In genomic region chr10:94294933-94295750, GRCm38 (mm10) we compare ENCODE assay signal across 13 mouse cellular contexts. TPM values are rescaled to one million over a fixed set of nuclear protein-coding genes. Genes with fewer than 3 reads are reported as not detected.
DNase-seq lines count a peak whose midpoint lies in the region; ATAC-seq and TF ChIP-seq lines count a peak whose summit lies in the region.
"Had no signal": no experiment of that assay in that cellular context is flagged by ENCODE, and none has a peak within 500 bp of the region (broad histone marks: within the 10 kb centered on the region; RNA-seq: fewer than 3 reads in every experiment).

No protein-coding gene starts in this region.

- peak overlapping the region; percentile 64 for H3K27ac ChIP-seq in forebrain, embryonic 14.5 days (ENCODE audit: low read depth, low read length)
- peak overlapping the region; percentile 66 for H3K27ac ChIP-seq in midbrain, embryonic 14.5 days (replicated peaks; ENCODE audit: low read depth, low read length)
- no peak overlapping the region for H3K27ac ChIP-seq in lung, postnatal 0 days (ENCODE audit: low read length)
- H3K27ac ChIP-seq: kidney, postnatal 0 days had no signal

- H3K4me2 ChIP-seq in forebrain, embryonic 14.5 days (ENCODE audit: low read length), result no peak overlapping the region
- H3K4me2 ChIP-seq in midbrain, embryonic 14.5 days (ENCODE audit: low read length), result no peak overlapping the region
- no peak overlapping the region for H3K4me2 ChIP-seq in lung, postnatal 0 days (replicated peaks; ENCODE audit: low read depth, low read length)

- H3K9me3 ChIP-seq in forebrain, embryonic 14.5 days (replicated peaks; ENCODE audit: control insufficient read depth, low read length), result no peaks in the 10 kb centered on the region
- H3K9me3 ChIP-seq in midbrain, embryonic 14.5 days (ENCODE audit: control insufficient read depth, low read length), result no peaks in the 10 kb centered on the region
- H3K9me3 ChIP-seq in lung, postnatal 0 days (ENCODE audit: low read length), result no peaks in the 10 kb centered on the region
- H3K9me3 ChIP-seq: G1E had no signal

- TF ChIP-seq EP300 in lung, postnatal 0 days (IDR thresholded peaks at IDR 0.05), result no peak

- H3K4me3 ChIP-seq in forebrain, embryonic 14.5 days (ENCODE audit: low read depth, low read length), result no peak overlapping the region
- H3K4me3 ChIP-seq in midbrain, embryonic 14.5 days (replicated peaks; ENCODE audit: low read depth, low read length), result no peak overlapping the region
- H3K4me3 ChIP-seq in lung, postnatal 0 days (ENCODE audit: low read depth, low read length), result no peak overlapping the region

- peak; percentile 6 for DNase-seq in adrenal gland, postnatal 10 days
- DNase-seq in cerebellum, adult 8-10 months, result peak; percentile 60
- DNase-seq in forebrain, embryonic 14.5 days (ENCODE audit: low spot score), result peak; percentile 66
- peak; percentile 74 for DNase-seq in midbrain, embryonic 14.5 days
- DNase-seq in lung, postnatal 0 days (ENCODE audit: low spot score), result no peak
- DNase-seq in spleen, adult 12 weeks (ENCODE audit: low spot score), result no peak
- no peak for DNase-seq in heart, adult 9 months (ENCODE audit: low spot score in 2 of 2)
- DNase-seq: spleen, adult 18-20 months had no signal

- no peaks in the 10 kb centered on the region for H3K36me3 ChIP-seq in forebrain, embryonic 14.5 days (ENCODE audit: control insufficient read depth, insufficient read depth, low read length)
- no peaks in the 10 kb centered on the region for H3K36me3 ChIP-seq in midbrain, embryonic 14.5 days (ENCODE audit: control insufficient read depth, insufficient read depth, low read length)
- H3K36me3 ChIP-seq in lung, postnatal 0 days (ENCODE audit: insufficient read depth, low read length), result no peaks in the 10 kb centered on the region
- H3K36me3 ChIP-seq: G1E had no signal

- ATAC-seq in forebrain, embryonic 14.5 days, result peak; percentile 61
- ATAC-seq in midbrain, embryonic 14.5 days (ENCODE audit: low FRiP score, low TSS enrichment), result peak; percentile 77
- no peak for ATAC-seq in lung, postnatal 0 days
- no peak for ATAC-seq in erythroblast, adult 5-6 weeks (replicated peaks; ENCODE audit: low FRiP score, poor library complexity, severe bottlenecking)

- H3K9ac ChIP-seq in forebrain, embryonic 14.5 days (ENCODE audit: low read length), result no peak overlapping the region
- H3K9ac ChIP-seq in midbrain, embryonic 14.5 days (replicated peaks; ENCODE audit: low read length), result no peak overlapping the region
- no peak overlapping the region for H3K9ac ChIP-seq in lung, postnatal 0 days (replicated peaks; ENCODE audit: low read depth)

- H3K4me1 ChIP-seq in forebrain, embryonic 14.5 days (ENCODE audit: control insufficient read depth, insufficient read depth, low read length), result peaks cover 12% of the 10 kb centered on the region
- H3K4me1 ChIP-seq in midbrain, embryonic 14.5 days (ENCODE audit: control insufficient read depth, insufficient read depth, low read length), result peaks cover 24% of the 10 kb centered on the region
- no peaks in the 10 kb centered on the region for H3K4me1 ChIP-seq in lung, postnatal 0 days (ENCODE audit: insufficient read depth, low read depth, low read length)

- WGBS in forebrain, embryonic 14.5 days, result 18% methylated on average over 6 of the region's 6 CpGs
- WGBS in midbrain, embryonic 14.5 days, result 23% methylated on average over 6 of the region's 6 CpGs
- 53% methylated on average over 6 of the region's 6 CpGs for WGBS in lung, postnatal 0 days

- H3K27me3 ChIP-seq in forebrain, embryonic 14.5 days (replicated peaks; ENCODE audit: control insufficient read depth, insufficient read depth, low read length), result no peaks in the 10 kb centered on the region
- no peaks in the 10 kb centered on the region for H3K27me3 ChIP-seq in midbrain, embryonic 14.5 days (ENCODE audit: control insufficient read depth, insufficient read depth, low read length)
- H3K27me3 ChIP-seq in lung, postnatal 0 days (replicated peaks; ENCODE audit: insufficient read depth, low read length), result no peaks in the 10 kb centered on the region

- TF ChIP-seq CTCF in lung, postnatal 0 days (IDR thresholded peaks at IDR 0.05), result no peak

RNA-seq across cellular contexts. Expression of gene Gm4792, which starts 3.4 kb away (rescaled TPM):
- not detected for total RNA-seq in adrenal gland, postnatal 10 days (2021)
- 0.23 TPM in 1 of 2 replicates, not detected in the other for polyA plus RNA-seq in forebrain, embryonic 14.5 days (2014; fragmentation: Nextera tagmentation; extraction: Ambion mirVana)
- polyA plus RNA-seq in midbrain, embryonic 14.5 days (2014; fragmentation: Nextera tagmentation; extraction: Ambion mirVana), result 0.78 and 0.89 TPM in 2 replicates
- not detected in 2 replicates for polyA plus RNA-seq in lung, postnatal 0 days (2015; fragmentation: Nextera tagmentation; extraction: Ambion mirVana)
- total RNA-seq in erythroblast, adult 5-6 weeks (2015; ENCODE audit: low replicate concordance), result not detected in 2 replicates
- total RNA-seq in erythroblast, adult 5-6 weeks (2017; ENCODE audit: low replicate concordance), result not detected in 2 replicates
- total RNA-seq: G1E had no signal
- polyA plus RNA-seq: G1E; heart, embryonic 14.5 days; kidney, postnatal 0 days; limb, embryonic 14.5 days had no signal

RNA-seq across cellular contexts. Expression of gene Tmcc3, which starts 16.6 kb away (rescaled TPM):
- 10 to 100 TPM; 33.7 to 34.4 TPM for total RNA-seq in adrenal gland, postnatal 10 days (2021)
- polyA plus RNA-seq in forebrain, embryonic 14.5 days (2014; fragmentation: Nextera tagmentation; extraction: Ambion mirVana), result 5.5 and 6.2 TPM in 2 replicates
- 9.7 and 11.3 TPM in 2 replicates for polyA plus RNA-seq in midbrain, embryonic 14.5 days (2014; fragmentation: Nextera tagmentation; extraction: Ambion mirVana)
- polyA plus RNA-seq in lung, postnatal 0 days (2015; fragmentation: Nextera tagmentation; extraction: Ambion mirVana), result 14.0 and 14.3 TPM in 2 replicates
- 0.38 and 0.63 TPM in 2 replicates for total RNA-seq in erythroblast, adult 5-6 weeks (2015; ENCODE audit: low replicate concordance)
- 0.34 and 0.42 TPM in 2 replicates for total RNA-seq in erythroblast, adult 5-6 weeks (2017; ENCODE audit: low replicate concordance)

Comparison
In these comparisons a context has a peak if more than half of its experiments do, and no peak if none do; other contexts are left out.
1. DNase-seq: peak in adrenal gland, postnatal 10 days (single experiment), cerebellum, adult 8-10 months (single experiment), forebrain, embryonic 14.5 days (single experiment) and midbrain, embryonic 14.5 days (single experiment); none in lung, postnatal 0 days (single experiment), spleen, adult 12 weeks (single experiment) and heart, adult 9 months (0 of 2).
2. ATAC-seq: peak in forebrain, embryonic 14.5 days (single experiment) and midbrain, embryonic 14.5 days (single experiment); none in lung, postnatal 0 days (single experiment) and erythroblast, adult 5-6 weeks (single experiment).